16 mouse cellular contexts compared by ENCODE assay signal in genomic region chr9:62284266-62284665, GRCm38 (mm10). TPM values are rescaled to one million over a fixed set of nuclear protein-coding genes. Genes with fewer than 3 reads are reported as not detected.
DNase-seq lines count a peak whose midpoint lies in the region; ATAC-seq and TF ChIP-seq lines count a peak whose summit lies in the region.
"Had no signal": no experiment of that assay in that cellular context is flagged by ENCODE, and none has a peak within 500 bp of the region (broad histone marks: within the 10 kb centered on the region; RNA-seq: fewer than 3 reads in every experiment).

No protein-coding gene starts in this region.

- no peak overlapping the region for H3K4me3 ChIP-seq in embryonic fibroblast, embryonic 13.5 days (ENCODE audit: insufficient read depth, low read length)
- no peak overlapping the region for H3K4me3 ChIP-seq in left cerebral cortex, adult 2 months
- H3K4me3 ChIP-seq in midbrain, postnatal 0 days (ENCODE audit: low read depth, low read length), result no peak overlapping the region
- H3K4me3 ChIP-seq in gastrocnemius, adult 2 months, result no peak overlapping the region
- H3K4me3 ChIP-seq: stomach, embryonic 15.5 days had no signal

- H3K27me3 ChIP-seq in midbrain, postnatal 0 days (ENCODE audit: insufficient read depth, low read length), result no peaks in the 10 kb centered on the region
- H3K27me3 ChIP-seq: stomach, embryonic 15.5 days had no signal

- H3K27ac ChIP-seq in embryonic fibroblast, embryonic 13.5 days (ENCODE audit: insufficient read depth, low read length), result peak overlapping the region; percentile 63
- H3K27ac ChIP-seq in left cerebral cortex, adult 2 months, result no peak overlapping the region
- H3K27ac ChIP-seq in midbrain, postnatal 0 days (ENCODE audit: low read depth, low read length), result no peak overlapping the region
- no peak overlapping the region for H3K27ac ChIP-seq in gastrocnemius, adult 2 months
- H3K27ac ChIP-seq: hindbrain, postnatal 0 days; liver, embryonic 14.5 days; stomach, embryonic 15.5 days had no signal

- H3K4me1 ChIP-seq in embryonic fibroblast, embryonic 13.5 days (ENCODE audit: control insufficient read depth, insufficient read depth, low read length), result peaks cover 4% of the 10 kb centered on the region; the same call in 1 of the 2 replicates
- H3K4me1 ChIP-seq in midbrain, postnatal 0 days (ENCODE audit: insufficient read depth, low read length), result no peaks in the 10 kb centered on the region
- H3K4me1 ChIP-seq: stomach, embryonic 15.5 days had no signal

- peak; percentile 71 for DNase-seq in left cerebral cortex, adult 11 months (ENCODE audit: low spot score)
- no peak for DNase-seq in left cerebral cortex, postnatal 4 days
- peak; percentile 67 to 79 for DNase-seq in left cerebral cortex, adult 2 months (ENCODE audit: extremely low spot score in 1 of 2, low spot score in 2 of 2)
- DNase-seq in telencephalon, adult 2 months (ENCODE audit: low read depth, low spot score), result peak; percentile 94
- no peak for DNase-seq in midbrain, postnatal 0 days (ENCODE audit: low spot score)
- DNase-seq in neural tube, embryonic 10.5 days (ENCODE audit: extremely low spot score, low spot score), result no peak
- DNase-seq in gastrocnemius, adult 2 months, result no peak
- DNase-seq: kidney, postnatal 36 days had no signal

- intact Hi-C loops in left cerebral cortex, postnatal 4 days (cut with DNase I), result loop anchor here (10.0 kb wide), 1 partner anchor 851 kb away; no protein-coding TSS in a partner anchor
- intact Hi-C loops in left cerebral cortex, adult 2 months (cut with DNase I), result loop anchor here (10.0 kb wide), 1 partner anchor 1181 kb away; no protein-coding TSS in a partner anchor
- intact Hi-C loops in gastrocnemius, adult 2 months (cut with DNase I), result no loop called here

- no peak overlapping the region for H3K4me2 ChIP-seq in midbrain, postnatal 0 days (ENCODE audit: low read depth, low read length, poor library complexity, severe bottlenecking)
- H3K4me2 ChIP-seq: heart, embryonic 11.5 days; stomach, embryonic 15.5 days had no signal

- 68% methylated on average over 7 of the region's 7 CpGs for WGBS in midbrain, postnatal 0 days

- TF ChIP-seq POLR2A in embryonic fibroblast, embryonic 13.5 days (IDR thresholded peaks at IDR 0.05; ENCODE audit: low read depth, low read length), result no peak

- no peak overlapping the region for H3K9ac ChIP-seq in midbrain, postnatal 0 days (replicated peaks; ENCODE audit: low read length, poor library complexity, severe bottlenecking)
- H3K9ac ChIP-seq: liver, embryonic 14.5 days; stomach, embryonic 15.5 days had no signal

- TF ChIP-seq CTCF in embryonic fibroblast, embryonic 13.5 days (IDR thresholded peaks at IDR 0.05; ENCODE audit: borderline replicate concordance, insufficient read depth, low read length), result no peak
- TF ChIP-seq CTCF in left cerebral cortex, adult 2 months (IDR thresholded peaks at IDR 0.05), result no peak
- no peak for TF ChIP-seq CTCF in midbrain, postnatal 0 days (IDR thresholded peaks at IDR 0.05)
- TF ChIP-seq CTCF in gastrocnemius, adult 2 months (IDR thresholded peaks at IDR 0.05), result no peak

- no peaks in the 10 kb centered on the region for H3K36me3 ChIP-seq in midbrain, postnatal 0 days (ENCODE audit: insufficient read depth, low read length)
- H3K36me3 ChIP-seq: stomach, embryonic 15.5 days had no signal

- no peaks in the 10 kb centered on the region for H3K9me3 ChIP-seq in midbrain, postnatal 0 days (ENCODE audit: low read length)
- H3K9me3 ChIP-seq: stomach, embryonic 15.5 days had no signal

- ATAC-seq in midbrain, postnatal 0 days (ENCODE audit: low FRiP score), result no peak
- ATAC-seq: activated CD4-positive, CD25-positive, alpha-beta regulatory T cell, adult 4 months; hindbrain, postnatal 0 days had no signal

RNA-seq across cellular contexts. Expression of gene Spesp1, which starts 2.3 kb away (rescaled TPM):
- total RNA-seq in left cerebral cortex, postnatal 4 days (2021), result not detected
- polyA plus RNA-seq in embryonic fibroblast, embryonic 13.5 days (2011; ENCODE audit: insufficient read length, low read depth, missing spikeins), result not detected in 2 replicates
- under 1 TPM in 1 of 2 experiments, not detected in 1; 0.14 TPM for total RNA-seq in left cerebral cortex, adult 2 months (2021)
- not detected in 2 replicates for total RNA-seq in midbrain, postnatal 0 days (2014; rRNA removed)
- not detected in 2 replicates for polyA plus RNA-seq in midbrain, postnatal 0 days (2015; fragmentation: Nextera tagmentation; extraction: Ambion mirVana)
- not detected for total RNA-seq in gastrocnemius, adult 2 months (2021)
- total RNA-seq: hindbrain, postnatal 0 days; megakaryocyte-erythroid progenitor cell, adult 5-6 weeks; neutrophil, adult 5-6 weeks had no signal
- polyA plus RNA-seq: activated CD4-positive, CD25-positive, alpha-beta regulatory T cell, adult 4 months; heart, embryonic 11.5 days; hindbrain, postnatal 0 days; liver, embryonic 14.5 days; stomach, embryonic 15.5 days had no signal

RNA-seq across cellular contexts. Expression of gene Anp32a, which starts 56.8 kb away (rescaled TPM):
- total RNA-seq in left cerebral cortex, postnatal 4 days (2021), result 100 to 1,000 TPM; 231 to 251 TPM
- polyA plus RNA-seq in embryonic fibroblast, embryonic 13.5 days (2011; ENCODE audit: insufficient read length, low read depth, missing spikeins), result 352 and 487 TPM in 2 replicates
- total RNA-seq in left cerebral cortex, adult 2 months (2021), result 100 to 1,000 TPM; 278 to 279 TPM
- 88.8 and 114 TPM in 2 replicates for total RNA-seq in midbrain, postnatal 0 days (2014; rRNA removed)
- 60.5 and 76.2 TPM in 2 replicates for polyA plus RNA-seq in midbrain, postnatal 0 days (2015; fragmentation: Nextera tagmentation; extraction: Ambion mirVana)
- 10 to 100 TPM; 62.8 to 88.2 TPM for total RNA-seq in gastrocnemius, adult 2 months (2021)

Comparison
In these comparisons a context has a peak if more than half of its experiments do, and no peak if none do; other contexts are left out.
1. DNase-seq: peak in left cerebral cortex, adult 11 months (single experiment), left cerebral cortex, adult 2 months (2 of 2) and telencephalon, adult 2 months (single experiment); none in left cerebral cortex, postnatal 4 days (single experiment), midbrain, postnatal 0 days (single experiment), neural tube, embryonic 10.5 days (single experiment) and gastrocnemius, adult 2 months (single experiment).